Mouse (Mus musculus) megakaryocyte, embryonic 14.5 days (primary cell): ENCODE measurements around the gene Slc38a1. TPM values are rescaled to one million over a fixed set of nuclear protein-coding genes. Genes with fewer than 3 reads are reported as not detected.
A peak's percentile ranks its signal among the peaks of the same experiment; 100 is the strongest.

Source experiments
- H3K27me3 ChIP-seq: replicated peaks from 2 replicates; pipeline ENCODE3; 2012; ENCODE audit warnings: inconsistent platforms
- H3K36me3 ChIP-seq: replicated peaks from 2 replicates; pipeline ENCODE3; 2012; ENCODE audit warnings: low read length, inconsistent platforms, mixed read lengths
- H3K4me1 ChIP-seq: 2 replicates; pipeline ENCODE4 v1.6.1; 2012; ENCODE audit warnings: inconsistent platforms
- H3K4me3 ChIP-seq: replicated peaks from 2 replicates; pipeline ENCODE3; 2012; ENCODE audit warnings: moderate library complexity, mild to moderate bottlenecking, inconsistent platforms
- H3K9me3 ChIP-seq: 2 replicates; pipeline ENCODE4 v1.6.1; 2012; ENCODE audit warnings: inconsistent platforms
- FLI1 ChIP-seq: IDR thresholded peaks from 2 replicates; pipeline ENCODE4 v1.6.1; 2012; ENCODE audit warnings: low read length, inconsistent platforms, mixed read lengths
- GATA1 ChIP-seq: IDR thresholded peaks from 3 replicates; pipeline ENCODE4 v1.6.1; 2012; ENCODE audit warnings: mixed read lengths, low read length, inconsistent platforms, borderline replicate concordance
- polyA plus RNA-seq: library from polyadenylated mRNA; stranded (reverse); fragments of >175 nt; gene quantifications from 2 replicates; pipeline ENCODE4 v1.2.3, GENCODE M21; 2012; ENCODE audit warnings: low replicate concordance; ENCODE audit not compliant: insufficient read depth

Slc38a1 gene
- polyA plus RNA-seq, 1 experiment: 22.9 TPM

- H3K9me3 ChIP-seq: peaks cover 13% of the 10 kb centered on the region
These were observed 74.3 kb downstream of the Slc38a1 start for GRCm38 (mm10) chr15:96568271-96568982.

GRCm38 (mm10) chr15:96566850-96567271 is 75.9 kb downstream of the Slc38a1 start:
- TF ChIP-seq FLI1 (no peak), GATA1 (no peak)
- Histone ChIP-seq H3K9me3 (peaks cover 13% of the 10 kb centered on the region), H3K36me3 (no peaks in the 10 kb centered on the region), H3K4me3 (peak overlapping the region; percentile 85), H3K4me1 (peaks cover 42% of the 10 kb centered on the region), H3K27me3 (no peaks in the 10 kb centered on the region)

More at GRCm38 (mm10) chr15:96568271-96568982, 74.3 kb downstream of the Slc38a1 start:
- no peak for TF ChIP-seq GATA1
- no peak for TF ChIP-seq FLI1
- H3K4me1 ChIP-seq: peaks cover 38% of the 10 kb centered on the region
- H3K27me3 ChIP-seq: no peaks in the 10 kb centered on the region
- H3K36me3 ChIP-seq: peaks cover 12% of the 10 kb centered on the region
- no peak overlapping the region for H3K4me3 ChIP-seq

DNA sequence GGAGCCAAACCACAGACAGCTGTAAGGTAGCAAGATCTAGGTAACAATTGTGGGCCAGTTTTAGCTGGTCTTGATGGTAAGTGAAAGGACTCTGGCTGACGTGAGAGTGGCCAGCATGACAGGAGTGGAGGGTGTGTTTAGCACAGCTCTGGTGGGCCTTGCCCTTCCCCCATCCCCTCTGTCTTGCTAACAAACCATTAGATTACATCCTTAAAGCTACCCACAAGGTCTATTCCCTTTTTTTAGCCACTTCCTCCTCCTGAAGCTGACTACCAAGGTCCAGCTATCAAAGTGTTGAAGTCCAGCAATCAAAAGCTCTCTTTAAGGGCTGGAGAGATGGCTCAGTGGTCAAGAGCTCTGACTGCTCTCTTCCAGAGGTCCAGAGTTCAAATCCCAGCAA is 78.9 kb downstream of the Slc38a1 start:
- no peaks in the 10 kb centered on the region for H3K36me3 ChIP-seq
- H3K4me1 ChIP-seq: peaks cover 37% of the 10 kb centered on the region
- H3K9me3 ChIP-seq: peaks cover 13% of the 10 kb centered on the region
- H3K4me3 ChIP-seq: no peak overlapping the region
- no peak for TF ChIP-seq GATA1
- TF ChIP-seq FLI1: no peak
- no peaks in the 10 kb centered on the region for H3K27me3 ChIP-seq

- H3K9me3 ChIP-seq: peaks cover 13% of the 10 kb centered on the region
- H3K4me1 ChIP-seq: peaks cover 26% of the 10 kb centered on the region
- TF ChIP-seq FLI1 (no peak), GATA1 (no peak)
- H3K4me3 ChIP-seq: no peak overlapping the region
- no peaks in the 10 kb centered on the region for H3K27me3 ChIP-seq
- no peaks in the 10 kb centered on the region for H3K36me3 ChIP-seq
These were observed 80.2 kb downstream of the Slc38a1 start for GRCm38 (mm10) chr15:96562521-96562920.

GRCm38 (mm10) chr15:96560576-96561298 is 82.0 kb downstream of the Slc38a1 start:
- Histone ChIP-seq H3K36me3 (no peaks in the 10 kb centered on the region), H3K4me3 (no peak overlapping the region), H3K4me1 (peaks cover 9% of the 10 kb centered on the region), H3K9me3 (peaks cover 7% of the 10 kb centered on the region), H3K27me3 (no peaks in the 10 kb centered on the region)
- TF ChIP-seq GATA1 (no peak), FLI1 (no peak)

DNA sequence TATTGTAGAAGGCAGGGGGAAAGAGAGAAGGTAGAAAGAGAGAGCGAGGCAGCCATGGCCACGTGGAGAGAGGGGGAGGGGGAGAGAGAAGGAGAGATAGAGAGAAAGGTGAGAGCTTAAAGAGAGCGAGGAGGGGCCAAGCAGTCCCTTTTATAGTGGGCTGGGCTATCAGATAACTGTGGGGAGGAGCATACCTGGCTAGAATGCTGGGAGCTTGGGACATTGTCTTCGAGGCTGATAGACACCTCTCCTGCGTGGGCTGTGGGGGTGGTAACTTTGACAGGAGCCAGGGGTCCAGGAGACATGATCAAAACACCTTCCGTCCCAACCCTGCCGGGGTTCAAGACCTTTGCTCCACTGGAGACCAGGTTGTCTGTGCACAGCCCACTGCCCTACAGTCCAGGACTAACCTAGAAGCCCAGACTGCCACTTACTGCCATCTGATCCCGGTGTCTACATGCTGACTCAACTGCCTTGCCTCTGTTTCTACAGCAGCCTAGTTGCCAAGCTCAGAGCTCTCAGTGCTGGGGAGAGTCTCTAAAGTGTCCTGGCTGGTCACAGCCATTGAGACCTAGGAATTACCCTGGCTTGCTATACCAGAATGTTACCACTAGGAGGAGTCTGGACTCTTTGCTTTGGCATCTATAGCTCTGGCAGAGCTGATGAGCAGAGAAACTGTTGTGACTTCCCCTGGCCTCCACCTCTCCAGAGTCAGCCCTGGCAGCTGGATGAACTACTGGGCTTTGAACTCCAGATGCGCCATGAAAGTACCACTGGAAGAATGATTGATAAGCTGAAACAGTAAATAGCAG is 90.9 kb downstream of the Slc38a1 start:
- H3K27me3 ChIP-seq: peaks cover 24% of the 10 kb centered on the region
- no peaks in the 10 kb centered on the region for H3K9me3 ChIP-seq
- no peak overlapping the region for H3K4me3 ChIP-seq
- peaks cover 24% of the 10 kb centered on the region for H3K4me1 ChIP-seq
- TF ChIP-seq FLI1 (no peak), GATA1 (no peak)
- H3K36me3 ChIP-seq: no peaks in the 10 kb centered on the region

- Histone ChIP-seq H3K4me3 (no peak overlapping the region), H3K36me3 (no peaks in the 10 kb centered on the region), H3K27me3 (peaks cover 29% of the 10 kb centered on the region), H3K9me3 (no peaks in the 10 kb centered on the region), H3K4me1 (peaks cover 24% of the 10 kb centered on the region)
- TF ChIP-seq FLI1 (no peak), GATA1 (no peak)
These were observed 91.6 kb downstream of the Slc38a1 start for GRCm38 (mm10) chr15:96551107-96551506.

DNA sequence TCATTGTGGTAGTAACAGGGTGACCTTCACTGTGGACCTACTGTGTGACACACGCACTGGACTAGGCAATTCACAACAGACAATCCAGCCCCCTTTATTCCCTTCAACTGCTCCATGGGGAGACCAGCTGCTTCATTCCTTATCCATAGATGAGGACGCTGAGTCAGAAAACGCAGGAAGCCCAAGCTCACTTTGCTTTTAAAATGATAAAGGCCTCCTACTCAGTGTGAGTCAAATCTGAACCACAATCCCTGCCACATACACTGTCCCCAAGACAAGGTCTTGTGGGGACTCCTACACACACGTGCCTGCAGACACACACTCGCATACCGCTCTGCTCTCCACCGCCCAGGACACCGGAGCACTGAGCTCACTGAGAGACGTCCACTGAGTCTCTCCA is 94.3 kb downstream of the Slc38a1 start:
- Histone ChIP-seq H3K27me3 (peaks cover 42% of the 10 kb centered on the region), H3K36me3 (no peaks in the 10 kb centered on the region), H3K4me1 (peaks cover 28% of the 10 kb centered on the region), H3K9me3 (no peaks in the 10 kb centered on the region), H3K4me3 (no peak overlapping the region)
- TF ChIP-seq GATA1: no peak
- no peak for TF ChIP-seq FLI1

GRCm38 (mm10) chr15:96547256-96548195 is 95.2 kb downstream of the Slc38a1 start:
- no peak overlapping the region for H3K4me3 ChIP-seq
- H3K27me3 ChIP-seq: peaks cover 42% of the 10 kb centered on the region
- no peaks in the 10 kb centered on the region for H3K36me3 ChIP-seq
- H3K9me3 ChIP-seq: no peaks in the 10 kb centered on the region
- peaks cover 27% of the 10 kb centered on the region for H3K4me1 ChIP-seq
- no peak for TF ChIP-seq GATA1
- no peak for TF ChIP-seq FLI1
